Mouse (Mus musculus) ovary, postnatal 10 days (tissue): ENCODE results near the gene Fam19a1.

Experiments
- DNase-seq: peaks from one replicate; pipeline ENCODE4 v3.0.0; 2022; ENCODE audit warnings: low spot score

Gene Fam19a1

DNA sequence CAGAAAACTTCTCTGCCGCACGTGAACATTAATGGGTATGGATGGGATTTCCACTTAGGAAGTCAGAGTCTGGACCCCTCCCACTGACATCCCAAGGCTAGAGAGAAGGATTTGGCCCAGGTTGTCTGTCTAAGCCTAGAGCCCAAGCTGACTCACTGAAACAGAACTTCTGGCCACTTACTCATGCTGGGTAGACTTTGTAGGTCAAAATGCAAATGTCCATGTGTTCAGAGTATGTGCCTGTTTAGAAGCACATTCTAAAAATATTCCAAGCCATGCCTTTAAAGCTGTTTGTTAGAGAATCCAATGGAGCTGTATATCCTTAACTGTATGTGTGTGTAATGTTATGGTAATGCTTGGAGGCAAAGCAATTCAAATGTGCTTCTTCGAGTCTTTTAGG, 145.7 kb downstream of the Fam19a1 start:
- no peak for DNase-seq

DNA sequence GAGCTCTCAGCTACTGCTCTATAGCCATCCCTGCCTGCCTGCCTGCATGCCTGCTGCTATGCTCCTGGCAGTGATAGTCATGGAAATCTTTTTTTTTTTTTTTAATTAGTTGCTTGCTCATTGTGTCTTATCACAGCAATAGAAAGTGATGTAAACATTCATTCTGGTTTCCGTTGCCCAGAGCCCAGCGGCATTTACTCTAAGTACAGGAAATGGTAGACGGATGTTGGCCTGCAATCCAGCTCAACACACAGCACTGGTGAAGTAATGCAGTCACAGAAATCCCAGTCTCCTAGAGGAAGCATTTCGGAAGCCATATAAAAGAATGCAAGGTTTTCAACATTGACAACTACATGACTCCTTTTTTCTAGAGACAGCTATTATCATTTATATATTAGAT, 153.5 kb downstream of the Fam19a1 start:
- no peak for DNase-seq

DNA sequence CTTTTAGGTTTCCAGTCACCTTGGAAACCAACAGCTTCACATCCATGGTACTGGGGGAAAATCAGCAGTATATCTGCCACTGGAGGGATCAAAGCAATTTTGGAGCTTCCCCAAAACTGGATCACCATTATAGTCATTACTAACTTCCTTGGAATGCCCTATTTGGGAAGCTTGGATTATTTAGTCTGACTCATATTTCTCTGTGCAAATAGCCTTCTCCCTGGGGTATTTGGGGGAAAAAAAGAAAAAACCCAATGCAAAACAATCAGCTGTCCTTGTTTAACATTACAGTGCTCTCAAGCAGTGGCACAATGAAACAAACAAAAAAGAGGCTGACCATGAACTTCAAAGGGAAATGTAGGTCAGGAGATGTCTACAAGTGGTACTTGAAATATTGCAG, 155.8 kb downstream of the Fam19a1 start:
- no peak for DNase-seq

DNA sequence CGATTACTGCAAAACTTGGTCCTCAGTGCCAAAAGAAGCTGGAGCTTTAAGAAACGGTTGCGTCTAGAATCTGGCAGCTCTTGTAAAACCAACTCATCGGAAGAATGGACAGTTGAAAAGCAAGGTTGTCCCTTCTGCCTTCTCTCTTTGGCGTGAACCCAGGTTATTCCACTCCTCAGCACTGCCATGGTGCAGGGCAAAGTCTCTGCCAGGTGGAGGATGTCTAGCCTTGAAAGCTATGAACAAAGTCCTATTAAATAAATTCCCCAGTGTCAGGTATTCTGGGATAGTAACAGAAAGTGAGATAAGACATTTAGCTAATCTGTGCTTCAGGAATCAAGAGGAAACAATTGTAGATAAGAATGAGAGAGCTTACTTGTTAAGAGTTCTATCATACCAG, 157.5 kb downstream of the Fam19a1 start:
- DNase-seq, result no peak

DNA sequence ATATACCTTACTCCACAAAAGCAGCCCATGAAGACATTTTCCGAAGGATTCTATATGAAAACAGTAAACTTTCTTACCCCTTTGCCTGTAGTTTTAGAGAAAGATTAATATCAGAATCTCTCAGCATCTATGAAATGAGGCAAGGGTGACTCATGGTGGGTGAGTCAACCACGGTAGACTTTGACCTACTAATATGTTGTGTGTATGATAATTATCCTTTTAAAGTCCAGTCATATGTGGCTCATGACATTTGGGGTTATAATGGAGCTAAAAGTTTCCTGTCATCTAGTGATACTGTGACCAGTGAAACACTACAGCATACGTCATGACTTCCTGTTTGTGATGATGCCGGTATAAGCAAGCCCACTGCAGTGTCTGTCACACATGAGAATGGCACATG, 170.8 kb downstream of the Fam19a1 start:
- no peak for DNase-seq

DNA sequence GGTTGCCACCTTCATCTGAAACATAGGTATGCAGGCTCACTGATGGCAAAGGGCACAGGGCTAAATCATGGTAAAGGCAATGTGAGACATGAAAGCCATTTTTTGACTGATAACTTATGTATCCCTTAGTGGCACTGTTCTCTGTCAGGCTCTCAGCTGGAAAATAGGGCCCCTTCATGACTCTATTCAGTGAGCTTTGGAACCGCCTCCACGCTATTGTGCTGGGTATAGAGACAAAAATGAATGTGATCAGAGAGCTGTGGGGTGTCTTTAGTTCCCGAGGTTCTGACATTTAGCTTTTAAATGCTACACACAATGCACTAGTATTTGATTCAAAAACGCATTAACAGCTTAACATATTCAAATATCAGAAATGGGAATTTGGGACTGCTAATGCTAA, 171.6 kb downstream of the Fam19a1 start:
- DNase-seq, result no peak

DNA sequence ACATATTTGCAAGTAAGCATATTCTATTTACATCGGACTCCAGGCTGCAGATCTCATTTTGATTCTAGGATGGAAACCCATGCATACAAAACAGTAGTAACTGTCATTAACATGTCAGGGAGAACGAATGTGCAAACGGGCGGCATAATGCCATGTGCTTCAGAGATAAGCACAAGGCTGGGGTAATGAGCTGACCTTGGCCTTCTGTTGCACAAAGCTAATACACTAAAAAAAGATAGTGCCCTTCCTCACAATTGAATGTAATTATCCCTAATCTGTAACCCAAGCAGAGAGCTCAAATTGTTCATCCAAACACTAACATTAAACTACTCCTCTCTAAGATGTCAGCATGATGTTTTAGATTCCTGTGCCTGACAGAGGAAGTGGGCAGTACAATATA, 173.3 kb downstream of the Fam19a1 start:
- no peak for DNase-seq

DNA sequence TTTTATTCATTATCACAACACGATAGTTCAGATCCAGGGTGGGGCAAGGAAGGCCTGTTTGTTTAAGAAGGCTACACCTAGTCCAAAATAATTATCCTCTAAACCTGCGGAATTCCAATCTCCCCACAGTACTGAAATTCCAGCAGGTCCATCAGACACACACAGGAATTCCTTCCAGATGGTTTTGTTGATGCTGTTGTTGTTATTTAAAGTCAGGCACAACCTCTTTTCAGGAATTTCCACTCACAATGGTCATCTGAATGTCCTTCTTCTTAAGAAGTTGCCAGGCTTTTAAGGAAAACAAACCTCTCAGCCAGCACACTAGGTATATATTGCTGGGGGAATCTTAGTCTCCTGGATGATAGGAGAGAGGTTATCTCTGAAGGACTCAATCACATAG, 174.4 kb downstream of the Fam19a1 start:
- DNase-seq, result no peak

DNA sequence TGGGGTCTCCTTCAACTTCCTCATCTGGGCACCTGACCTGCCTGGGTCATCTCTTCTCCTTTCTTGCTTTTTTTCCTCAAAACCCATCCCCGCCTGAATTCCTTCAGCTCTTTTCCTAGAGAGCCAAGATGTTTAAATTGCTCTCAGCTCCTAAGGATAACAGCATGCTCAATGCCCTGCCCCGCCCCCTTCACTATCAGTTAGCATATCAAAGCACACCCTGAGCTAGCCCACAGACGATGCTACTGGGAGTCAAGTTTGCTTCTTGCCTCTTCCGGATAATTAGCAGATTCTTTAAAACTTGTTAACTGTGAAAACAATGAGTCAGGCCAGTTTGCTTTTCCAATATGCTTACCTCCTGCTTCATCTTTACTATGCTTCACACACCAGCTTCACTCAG, 176.7 kb downstream of the Fam19a1 start:
- DNase-seq, result no peak

DNA sequence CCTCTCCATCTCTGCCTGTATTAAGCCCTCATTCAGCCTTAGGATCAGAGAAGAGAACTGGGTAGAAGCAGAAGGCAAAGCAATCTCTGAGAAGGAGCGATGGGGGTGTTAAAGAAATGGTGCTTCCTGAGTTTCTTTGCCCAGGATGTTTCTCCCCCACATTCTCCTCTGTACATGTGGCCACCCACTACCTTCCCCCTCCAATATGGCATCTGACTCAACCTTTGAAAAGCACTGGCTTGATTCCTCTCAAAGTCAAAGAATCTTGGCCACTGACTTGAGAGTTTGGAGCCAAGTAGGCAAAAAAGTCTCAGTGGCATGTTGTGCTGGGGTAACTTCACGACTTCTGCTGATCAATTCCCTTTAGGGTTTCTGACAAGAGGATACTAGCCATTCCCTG, 234.5 kb downstream of the Fam19a1 start:
- no peak for DNase-seq

DNA sequence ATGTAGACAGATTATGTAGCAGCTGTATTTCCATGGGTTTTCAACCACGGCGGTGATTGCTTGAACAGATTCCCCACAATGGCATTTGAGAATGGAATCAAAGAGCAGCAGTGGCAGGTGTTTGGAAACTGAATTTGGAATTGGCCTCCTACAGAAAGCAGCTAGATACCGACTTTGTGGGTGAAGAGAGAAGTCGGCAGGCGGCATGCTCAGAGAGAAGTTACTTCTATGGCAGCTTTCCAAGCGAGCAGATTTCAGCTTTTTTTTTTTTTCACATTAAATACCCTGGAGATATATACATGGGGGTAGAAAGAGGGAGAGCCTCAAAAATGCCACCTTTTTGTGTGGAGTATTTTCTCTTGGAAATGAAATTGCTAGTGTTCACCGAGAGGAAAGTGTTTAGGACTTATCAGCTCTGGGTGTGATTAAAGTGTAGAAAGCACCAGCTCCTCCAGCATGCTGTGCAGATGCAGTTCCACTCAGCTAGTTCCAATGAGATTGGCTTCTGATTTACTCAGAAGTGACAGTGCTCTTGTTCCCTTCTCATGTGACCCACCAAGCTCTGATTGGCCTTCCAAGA, 236.6 kb downstream of the Fam19a1 start:
- DNase-seq, result no peak

DNA sequence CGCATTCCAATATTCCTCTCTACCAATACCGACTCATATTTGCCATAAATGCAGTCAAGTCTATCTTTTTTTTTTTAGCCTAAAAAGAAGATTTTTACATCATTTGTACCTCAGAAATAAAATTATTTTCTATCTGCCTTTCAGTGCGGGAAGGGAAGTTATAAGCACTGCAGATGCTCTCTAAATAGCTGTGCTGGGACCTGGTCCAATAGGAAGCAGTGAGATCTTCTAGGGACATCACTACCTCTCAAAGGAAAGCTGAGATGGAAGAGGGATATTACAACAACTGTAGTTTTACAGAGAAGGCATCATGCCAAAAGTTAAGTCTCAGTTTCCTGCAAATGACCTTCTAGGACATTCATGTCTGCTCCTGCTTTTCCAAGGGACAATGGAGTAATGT, 256.6 kb downstream of the Fam19a1 start:
- no peak for DNase-seq

DNA sequence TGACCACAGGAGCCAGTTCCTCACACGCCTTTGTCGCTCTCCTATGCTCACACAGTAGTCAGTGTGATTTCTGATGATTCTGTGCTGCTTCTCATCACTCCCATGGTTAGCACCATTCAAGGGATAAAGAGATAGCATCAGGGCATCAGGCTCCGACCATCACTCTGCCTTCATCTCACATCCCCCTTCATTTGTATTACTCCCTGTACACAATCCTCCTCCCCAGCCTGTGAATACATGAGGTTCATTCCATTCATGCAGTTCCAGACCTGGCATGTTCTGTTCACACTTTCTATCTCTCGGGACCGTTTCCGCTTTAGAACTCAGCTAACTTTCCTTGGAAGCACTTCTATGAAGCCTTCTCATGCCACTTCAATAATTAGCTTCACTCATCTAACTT, 259.9 kb downstream of the Fam19a1 start:
- no peak for DNase-seq

DNA sequence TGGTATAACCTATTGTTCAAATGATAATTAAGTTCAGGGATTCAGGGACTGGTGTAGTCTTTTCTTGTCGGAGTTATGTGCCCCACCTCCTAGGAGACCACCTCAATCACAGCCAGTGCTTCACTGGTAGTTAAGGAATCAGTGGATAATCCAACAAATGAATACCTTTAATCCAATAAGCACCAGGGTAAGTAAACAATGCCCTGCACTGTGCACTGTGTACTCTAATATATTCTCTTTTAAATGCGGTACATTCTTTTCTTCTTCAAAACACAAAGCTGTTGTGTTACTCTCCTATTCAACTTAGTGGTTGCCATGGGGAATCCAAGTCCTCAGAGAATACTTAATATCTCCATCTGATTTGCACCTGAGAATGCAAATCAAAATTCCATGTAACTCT, 260.3 kb downstream of the Fam19a1 start:
- DNase-seq, result no peak

DNA sequence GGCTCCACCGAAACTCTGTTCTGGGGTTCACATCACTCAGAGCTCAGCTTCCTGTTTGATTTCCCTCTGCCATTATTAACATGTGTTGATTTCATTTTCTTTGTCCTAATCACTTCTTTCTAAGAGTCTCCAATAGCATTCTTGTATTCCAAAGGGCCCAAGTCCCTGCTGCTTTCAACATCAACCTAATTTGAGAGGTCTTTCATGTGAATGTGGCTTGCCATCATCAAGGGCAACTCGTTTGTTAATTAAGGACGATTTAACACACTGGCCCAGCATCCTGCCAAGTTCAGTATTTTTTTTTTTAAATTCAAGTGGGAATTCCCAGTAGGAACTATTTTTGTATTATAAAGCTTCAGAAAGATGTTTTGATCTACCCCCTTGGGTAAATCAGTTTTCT, 263.8 kb downstream of the Fam19a1 start:
- no peak for DNase-seq

DNA sequence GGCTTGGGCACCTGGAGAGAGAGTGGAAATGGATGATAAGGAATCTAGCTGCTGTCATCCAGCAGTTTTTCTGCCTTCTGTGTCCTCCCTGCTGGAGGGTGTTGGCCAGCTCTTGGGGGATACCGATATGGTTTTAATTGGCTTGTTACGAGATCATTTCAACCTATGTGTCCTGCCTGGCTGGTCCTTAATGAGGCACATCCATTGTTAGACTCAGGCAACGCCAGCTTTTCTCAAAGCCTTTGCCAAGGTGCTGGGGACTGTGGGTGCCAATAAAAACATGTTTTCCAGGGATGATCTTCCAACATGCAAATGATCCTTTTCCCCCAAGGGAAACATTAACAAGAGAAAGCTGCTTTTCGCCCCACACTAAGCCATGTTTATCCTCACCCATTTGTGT, 266.3 kb downstream of the Fam19a1 start:
- DNase-seq, result no peak

DNA sequence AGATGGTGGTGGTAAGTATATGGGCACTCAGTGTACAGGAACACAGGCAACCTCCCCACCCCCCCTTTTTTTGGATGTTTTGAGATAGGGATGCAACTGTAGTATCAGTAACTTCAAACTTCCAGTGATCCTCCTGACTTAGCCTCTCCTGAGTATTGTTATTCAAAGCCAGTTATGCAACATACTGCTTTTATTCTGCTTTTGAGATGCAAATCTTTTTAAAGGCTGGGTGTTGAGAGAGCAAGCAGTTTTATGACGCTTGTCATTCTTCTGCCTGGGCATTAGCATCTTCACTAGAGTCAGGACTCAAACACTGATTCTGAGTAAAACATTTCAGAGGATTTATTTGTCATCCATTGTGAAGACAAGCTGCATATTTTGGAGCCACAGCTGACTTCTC, 271.5 kb downstream of the Fam19a1 start:
- DNase-seq, result no peak

DNA sequence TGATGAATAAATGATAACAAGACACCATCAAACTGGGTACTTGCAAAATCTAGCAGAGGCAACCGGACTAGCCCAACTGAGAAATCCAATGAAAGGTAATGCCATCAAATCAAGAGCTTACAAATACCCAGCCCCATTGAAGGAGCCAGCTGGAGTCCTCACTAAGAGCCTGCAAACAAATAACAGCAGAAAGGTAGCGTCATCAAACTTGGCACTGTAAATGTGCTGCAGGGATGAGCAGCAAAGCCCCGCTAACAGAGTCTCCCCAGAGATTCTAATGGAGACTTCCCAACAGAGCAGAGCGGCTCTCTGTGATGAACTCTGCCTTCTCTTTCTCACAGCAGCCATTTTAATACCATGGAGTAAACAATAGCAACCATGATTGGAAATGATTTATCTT, 305.9 kb downstream of the Fam19a1 start:
- no peak for DNase-seq

DNA sequence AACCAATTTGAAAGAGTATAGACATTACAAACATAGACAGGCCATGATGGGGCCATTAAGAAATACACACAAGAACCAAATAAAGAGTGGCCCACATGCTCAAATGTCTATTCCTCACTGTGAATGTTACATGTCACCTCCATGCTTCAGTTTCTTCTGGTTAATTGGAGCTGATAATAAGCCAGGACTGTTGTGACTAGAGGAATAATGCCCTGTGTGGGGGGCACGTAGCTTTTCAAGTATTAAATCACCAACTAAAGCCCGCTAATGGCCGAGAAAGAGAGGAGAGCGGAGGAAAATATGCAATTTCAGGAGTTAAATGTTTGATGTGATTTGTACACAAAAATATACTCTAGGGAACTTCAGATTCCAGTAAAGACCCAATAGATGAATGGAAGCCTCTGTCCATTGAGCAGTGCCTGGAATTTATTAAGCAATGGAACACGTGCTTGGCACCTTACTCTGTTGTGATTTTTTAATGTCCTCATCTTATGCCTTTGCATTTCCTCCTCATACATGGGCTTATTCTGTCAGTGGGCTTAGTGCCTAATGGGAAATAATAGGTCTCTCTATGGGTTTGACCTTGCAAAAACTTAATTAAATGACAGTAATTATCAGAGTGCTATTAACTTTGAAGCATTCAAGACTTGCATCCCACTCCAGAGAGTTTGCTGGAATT, 306.9 kb downstream of the Fam19a1 start:
- no peak for DNase-seq

DNA sequence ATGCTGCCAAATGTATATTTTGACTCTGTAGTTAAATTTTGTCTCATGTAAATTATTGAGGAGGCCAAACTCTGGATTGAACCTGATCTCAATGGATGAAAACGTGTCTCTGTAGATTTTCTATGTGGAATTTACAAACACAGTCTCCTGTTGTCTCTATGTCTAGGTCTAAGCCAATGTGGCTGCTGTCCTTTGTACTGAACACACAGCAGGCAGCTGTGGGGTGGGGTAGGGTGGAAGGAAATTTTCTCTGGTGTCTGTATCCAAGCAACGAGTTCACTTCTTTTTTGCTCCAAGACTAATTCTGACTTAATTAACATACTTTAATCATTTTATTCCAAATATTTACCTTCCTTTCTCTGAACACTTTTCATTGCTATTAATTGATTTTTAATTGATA, 307.6 kb downstream of the Fam19a1 start:
- DNase-seq, result no peak

DNA sequence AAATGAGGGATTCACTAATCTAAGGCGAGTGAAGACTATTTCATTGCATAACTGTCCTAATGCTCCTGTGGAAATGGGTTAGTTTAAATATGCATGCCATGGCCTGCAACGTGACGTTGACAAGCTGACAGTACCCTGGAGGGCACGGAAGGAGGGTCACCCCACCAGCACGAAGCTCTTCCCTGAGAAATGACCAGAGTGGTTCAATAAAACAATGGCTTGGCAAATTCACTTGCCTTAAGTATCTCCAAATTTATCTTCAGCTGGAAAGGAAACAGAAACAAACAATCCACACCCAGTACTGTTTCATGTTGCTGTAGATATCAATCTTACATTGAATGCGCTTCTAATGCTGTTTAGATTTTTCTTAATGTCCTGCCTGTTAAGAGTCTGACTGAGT, 316.4 kb downstream of the Fam19a1 start:
- no peak for DNase-seq

DNA sequence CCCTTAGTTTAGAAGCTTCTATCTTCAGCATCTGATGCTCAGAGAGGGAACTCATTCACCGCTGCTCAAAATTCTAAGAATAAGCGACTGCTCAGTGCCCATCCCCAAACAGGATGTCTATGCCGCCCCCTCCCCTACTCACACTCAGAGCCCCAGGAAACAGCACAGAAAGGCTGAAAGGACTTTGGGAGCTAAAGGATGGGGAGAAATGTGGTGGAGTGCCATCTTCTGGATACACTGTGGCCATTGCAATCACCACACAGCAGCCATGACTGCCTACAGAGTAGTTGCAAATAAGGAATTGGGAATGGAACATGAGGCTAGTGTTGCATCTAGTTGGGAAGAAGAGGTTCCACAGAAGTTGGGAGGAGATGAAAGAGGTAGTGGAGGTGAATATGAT, 319.4 kb downstream of the Fam19a1 start:
- no peak for DNase-seq

DNA sequence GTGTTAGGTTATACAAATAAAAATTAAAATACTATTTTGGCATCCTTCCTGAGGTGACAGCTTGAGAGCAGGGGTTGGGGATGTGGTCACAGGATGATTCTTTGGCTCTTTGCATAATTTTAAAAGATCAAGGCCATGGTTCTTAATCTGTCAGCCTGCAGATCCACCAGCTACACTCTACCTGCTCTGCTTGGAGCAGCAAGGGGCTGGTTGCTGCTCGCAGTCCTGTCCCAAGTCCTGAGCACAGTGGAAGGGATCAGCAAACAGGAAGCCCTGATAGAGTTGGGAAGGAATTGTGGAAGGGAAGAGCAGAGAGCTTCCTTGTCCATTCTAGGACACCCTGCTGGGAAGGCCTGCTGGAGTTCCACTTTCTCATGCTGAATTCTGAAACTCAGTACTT, 320.9 kb downstream of the Fam19a1 start:
- DNase-seq, result no peak

DNA sequence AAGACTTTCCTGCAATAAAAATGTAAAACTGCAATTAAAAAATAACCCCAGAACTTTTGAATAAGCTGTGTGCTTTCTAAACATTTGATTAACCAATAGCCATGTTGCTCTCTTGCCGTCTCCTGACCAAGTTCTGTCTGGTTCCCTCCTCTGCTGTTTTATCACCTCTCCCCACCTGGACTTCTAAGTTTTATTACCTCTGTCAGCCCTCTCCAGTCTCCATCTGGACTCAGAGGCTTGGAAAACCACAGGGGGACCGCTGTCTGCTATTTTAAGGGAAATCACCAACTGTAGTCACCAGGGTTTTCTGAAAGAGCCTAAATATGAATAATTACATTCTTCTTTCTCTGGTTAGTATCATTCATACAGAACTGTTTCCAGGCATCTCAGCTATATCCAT, 322.6 kb downstream of the Fam19a1 start:
- DNase-seq, result no peak

DNA sequence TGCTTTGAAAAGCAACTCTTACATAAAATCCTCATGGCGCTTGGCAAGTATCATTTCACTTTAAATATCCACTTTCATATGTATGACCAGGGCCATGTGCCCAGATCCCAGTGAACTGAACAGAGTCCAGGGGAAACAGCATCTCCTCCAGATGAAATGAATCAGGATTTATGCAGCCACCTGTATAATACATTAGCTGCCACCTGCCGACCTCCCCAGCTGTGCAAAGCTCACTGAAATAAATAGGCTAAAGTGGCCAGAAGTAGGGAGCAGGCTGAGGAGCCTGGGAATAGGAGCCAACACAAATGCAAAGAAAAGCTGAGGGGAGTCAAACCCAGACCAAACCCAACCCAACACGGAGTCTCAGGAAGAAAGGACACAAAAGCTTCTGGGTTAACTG, 324.9 kb downstream of the Fam19a1 start:
- no peak for DNase-seq
